Mouse (Mus musculus) brain, adult 10 weeks (tissue): Measurements from ENCODE around the gene Chsy1. TPM values are rescaled to one million over a fixed set of nuclear protein-coding genes. Genes with fewer than 3 reads are reported as not detected.

Experiments
- polyA plus RNA-seq: library from polyadenylated mRNA; stranded (reverse); fragments of 350-450 nt; fragmentation: Illumina TruSeq; extraction: RNeasy Lipid Tissue Mini Kit (QIAGEN cat#74804); gene quantifications from one replicate; pipeline ENCODE4 v1.2.3, GENCODE M21; 2015; ENCODE audit warnings: low read depth, low replicate concordance

Chsy1 gene
- polyA plus RNA-seq, result 6.9 TPM

GRCm38 (mm10) chr7:66108961-66109854, at the start of gene Chsy1:
Chsy1 (plus strand) TSS chr7:66109515.

GRCm38 (mm10) chr7:66079364-66080230, 29.7 kb upstream of the Chsy1 start, which contains the start of gene Selenos:
Selenos (plus strand) TSS chr7:66079649.

Other genes starting within 250 kb of the Chsy1 start
- 12.0 TPM for gene Pcsk6, start 247.8 kb upstream of the Chsy1 start, polyA plus RNA-seq
- not detected for gene Gm45213, start 65.9 kb upstream of the Chsy1 start, polyA plus RNA-seq
- gene Snrpa1, start 50.5 kb upstream of the Chsy1 start, polyA plus RNA-seq, result 44.8 TPM
- gene Selenos, start 29.9 kb upstream of the Chsy1 start, polyA plus RNA-seq, result 86.4 TPM